Mouse (Mus musculus): ENCODE measurements at regions not wholly inside any gene's neighbourhood (a gene's known extent, or its start where the extent isn't known, plus 50 kb on each side); places are given as distances from the start of the nearest gene placed in this dataset.
A peak's percentile ranks its signal among the peaks of the same experiment; 100 is the strongest.

DNA sequence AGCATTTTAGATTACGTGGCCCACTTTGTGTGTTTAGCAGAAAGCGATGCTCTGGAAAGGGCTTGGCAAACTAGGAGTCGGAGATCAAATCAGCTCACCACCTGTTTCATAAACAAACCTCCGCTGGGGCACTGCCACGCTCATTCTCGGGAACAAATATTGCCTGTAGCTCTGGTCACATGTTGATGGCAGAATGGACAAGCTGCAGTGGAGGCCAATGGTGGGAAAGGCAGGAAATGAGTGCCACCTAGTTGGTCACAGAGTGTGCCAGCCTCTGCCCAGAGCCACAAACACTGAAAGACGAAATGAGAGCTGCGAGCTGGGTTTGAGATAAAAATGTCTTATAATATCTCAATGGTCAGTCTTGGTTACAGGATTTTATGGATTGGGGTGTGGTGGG is 259.2 kb upstream of the Csf3r start:
- DNase-seq (ENCODE audit: low read depth), result no peak

DNA sequence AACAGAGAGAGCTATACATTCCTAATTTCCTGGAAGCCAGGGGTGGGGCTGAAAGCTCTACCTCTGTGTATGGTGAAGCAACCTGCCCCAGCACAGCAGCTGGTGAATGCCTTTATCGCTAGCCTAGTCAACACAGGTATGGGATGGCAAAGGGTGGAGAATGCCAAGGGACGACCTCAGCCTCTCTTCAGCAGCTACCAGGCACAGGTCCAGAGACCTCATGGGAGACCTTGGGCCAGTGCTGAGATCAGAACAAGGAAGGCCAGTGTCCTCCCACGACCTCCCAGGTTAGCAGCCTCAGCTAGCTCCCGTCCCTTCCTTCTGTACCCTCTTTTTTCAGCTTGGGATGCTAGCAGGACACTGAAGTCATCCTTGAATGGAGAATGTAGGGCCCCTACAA is 247.2 kb upstream of the Csf3r start:
- DNase-seq (ENCODE audit: low read depth), result no peak

DNA sequence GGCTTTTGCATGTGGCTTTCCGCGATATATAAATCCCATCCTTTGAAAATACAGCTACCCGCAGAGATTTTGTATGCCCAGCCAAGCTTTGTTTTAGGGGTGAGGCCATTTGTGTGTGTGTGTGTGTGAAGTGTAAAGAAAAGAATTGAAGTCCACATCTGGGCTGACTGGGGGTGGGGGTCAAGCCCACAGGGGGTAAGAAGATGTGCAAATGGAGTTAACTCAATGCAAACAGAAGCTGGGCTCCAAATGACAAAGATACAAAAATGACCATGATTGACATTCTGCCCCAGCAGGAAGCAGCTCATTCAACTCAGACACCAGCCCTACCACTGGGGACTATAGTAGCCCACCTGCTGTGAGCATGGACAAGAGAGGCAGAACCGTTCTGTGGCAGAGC is 244.2 kb upstream of the Csf3r start:
- no peak for DNase-seq (ENCODE audit: low read depth)

DNA sequence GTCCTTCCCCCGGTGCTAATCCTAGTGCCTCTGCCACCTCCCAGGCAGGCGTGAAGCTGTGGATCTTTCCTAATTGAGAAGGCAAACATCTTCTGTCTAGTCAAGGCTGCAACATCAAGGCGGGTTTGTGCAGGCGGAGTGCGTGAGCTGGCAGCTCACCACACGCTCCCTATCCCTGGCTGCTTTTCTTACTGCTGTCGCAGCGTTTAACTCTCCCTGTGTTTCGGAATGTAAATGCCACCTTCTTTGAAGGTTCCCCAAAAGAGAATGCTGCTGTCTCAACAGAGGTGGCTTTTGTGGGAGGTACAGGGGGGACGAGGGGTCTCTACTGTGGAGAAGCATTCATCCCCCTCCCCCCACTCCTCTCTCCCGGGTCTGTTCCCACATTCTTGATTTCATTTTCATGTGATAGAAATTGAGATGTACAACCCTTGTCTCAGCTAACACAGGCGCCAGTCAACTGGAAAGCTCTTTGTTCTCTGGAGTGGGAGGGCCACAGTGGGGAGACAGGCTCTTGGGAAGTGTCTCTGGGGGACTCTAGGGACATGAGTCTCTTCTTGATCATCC is 243.3 kb upstream of the Csf3r start:
- DNase-seq (ENCODE audit: low read depth), result no peak

DNA sequence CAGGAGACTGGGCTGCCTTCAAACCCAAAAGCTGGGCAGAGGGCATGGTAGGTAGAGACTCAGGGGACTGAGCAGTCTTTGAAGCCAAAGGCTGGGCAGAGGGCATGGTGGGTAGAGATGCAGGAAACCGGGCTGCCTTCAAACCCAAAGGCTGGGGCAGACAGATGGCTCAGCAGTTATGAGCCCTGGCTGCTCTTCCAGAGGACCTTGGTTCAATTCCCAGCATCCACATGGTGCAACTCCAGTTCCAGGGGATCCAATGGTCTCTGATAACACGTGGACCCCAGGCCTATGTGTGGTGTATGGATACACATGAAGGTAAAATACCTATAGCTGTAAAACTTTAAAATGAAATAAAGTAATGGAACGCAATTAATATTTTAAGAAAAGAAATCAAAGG is 242.0 kb upstream of the Csf3r start:
- DNase-seq (ENCODE audit: low read depth), result no peak

DNA sequence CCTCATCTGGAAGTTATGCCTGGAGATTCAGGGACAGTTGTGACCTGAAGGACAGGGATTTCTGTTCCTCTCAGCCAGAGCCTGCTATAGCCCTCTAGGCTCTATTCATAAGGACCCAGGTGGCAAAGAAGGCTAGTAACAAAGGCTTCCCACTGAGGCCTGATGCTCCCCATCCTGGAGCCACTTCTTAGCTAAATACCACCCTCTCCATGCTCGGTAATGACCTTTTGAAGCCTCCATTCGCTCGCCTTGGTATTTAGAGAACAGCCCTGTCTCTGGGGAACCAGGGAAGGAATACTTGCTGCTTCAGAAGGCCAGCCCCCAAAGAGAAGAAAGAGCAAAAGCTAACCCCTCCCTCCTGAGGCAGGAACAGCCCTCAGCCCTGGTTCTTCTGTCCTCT is 238.3 kb upstream of the Csf3r start:
- no peak for DNase-seq (ENCODE audit: low read depth)

DNA sequence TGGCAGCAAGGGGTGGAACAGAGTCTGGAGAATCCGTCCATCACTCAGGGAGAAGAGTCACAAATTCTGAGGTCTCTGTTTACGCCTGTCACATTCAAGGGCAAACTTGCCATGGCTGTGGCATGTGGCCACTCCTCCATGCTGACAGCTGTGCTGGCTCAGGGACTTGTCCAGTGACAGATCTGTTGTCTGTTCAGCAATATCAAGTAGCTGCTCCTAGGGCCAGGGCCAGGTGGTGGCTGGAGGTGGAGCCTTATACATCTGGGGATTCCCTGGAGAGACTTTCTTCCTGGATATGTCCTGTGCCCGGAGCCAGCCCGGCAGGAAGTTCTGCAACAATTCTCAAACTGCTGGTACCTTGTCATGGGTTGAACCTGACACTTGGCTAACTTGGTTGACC is 229.7 kb upstream of the Csf3r start:
- DNase-seq (ENCODE audit: low read depth), result no peak

DNA sequence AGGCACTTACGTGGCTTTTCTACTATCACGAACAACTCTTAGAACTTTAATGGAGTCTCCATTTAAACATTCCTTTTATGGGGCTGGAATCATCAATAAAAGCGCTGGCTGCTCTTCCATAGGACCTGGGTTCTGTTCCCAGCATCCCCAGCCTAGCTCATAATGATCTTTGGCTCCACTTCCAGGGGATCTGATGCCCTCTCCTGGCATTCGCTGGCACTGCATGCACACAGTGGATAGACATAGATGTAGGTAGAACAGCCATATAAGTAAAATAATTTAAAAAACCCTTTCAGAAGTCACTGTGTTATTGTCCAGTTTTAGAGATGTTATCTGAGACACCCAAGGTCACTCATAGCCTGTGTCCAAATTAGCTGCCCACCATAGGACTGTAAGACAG is 216.4 kb upstream of the Csf3r start:
- no peak for DNase-seq (ENCODE audit: low read depth)

DNA sequence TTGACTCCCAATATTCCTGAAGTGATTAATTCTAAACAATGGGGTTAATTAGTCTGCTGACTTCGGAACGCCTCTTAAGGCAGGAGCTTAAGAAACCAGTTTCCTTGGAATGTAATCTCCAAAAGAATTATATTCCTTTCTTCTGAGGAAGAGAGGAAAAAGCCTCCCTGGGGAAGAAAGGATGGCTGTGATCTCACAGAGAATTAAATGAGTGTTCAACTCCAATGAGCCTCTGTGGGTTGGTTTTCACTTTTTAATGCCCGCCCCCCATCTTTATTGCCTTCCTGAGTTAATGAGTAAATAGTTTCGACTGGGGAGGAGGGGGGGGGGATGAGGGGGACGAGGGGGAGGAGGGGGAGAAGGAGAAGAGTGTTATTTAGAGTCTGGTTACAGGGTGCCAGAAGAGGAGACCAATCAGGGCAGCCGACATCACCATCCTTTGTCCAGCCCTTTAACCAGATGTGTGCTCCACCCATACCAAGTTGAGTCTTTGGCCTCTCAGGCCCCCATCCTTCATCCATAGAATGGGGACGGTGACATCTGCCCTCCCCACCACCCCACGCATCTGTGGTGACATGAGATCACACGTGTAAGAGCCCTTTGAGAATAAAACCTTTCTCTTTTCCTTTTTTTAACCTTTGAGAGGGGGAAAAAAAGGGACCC is 214.8 kb upstream of the Csf3r start:
- DNase-seq (ENCODE audit: low read depth), result no peak

DNA sequence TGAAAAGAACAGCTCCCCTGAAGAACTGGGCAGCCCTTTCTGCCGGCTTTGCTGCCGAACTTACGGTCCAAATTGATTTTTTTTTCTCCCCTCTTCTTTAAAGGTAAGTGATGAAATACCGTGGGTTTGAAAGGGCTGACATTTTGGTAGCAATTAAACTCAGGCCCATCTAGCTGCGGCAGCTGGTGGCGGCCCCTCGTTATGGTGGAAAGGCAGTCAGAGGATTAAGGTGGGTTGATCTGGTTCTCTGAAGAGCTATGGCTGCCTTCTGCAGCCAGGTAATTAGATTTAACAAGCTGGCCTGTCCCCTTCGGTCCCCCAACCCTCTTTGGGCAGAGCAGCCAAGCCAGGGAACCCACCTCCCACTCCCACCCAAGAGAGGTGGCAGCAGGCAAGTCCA is 214.1 kb upstream of the Csf3r start:
- DNase-seq (ENCODE audit: low read depth), result no peak

DNA sequence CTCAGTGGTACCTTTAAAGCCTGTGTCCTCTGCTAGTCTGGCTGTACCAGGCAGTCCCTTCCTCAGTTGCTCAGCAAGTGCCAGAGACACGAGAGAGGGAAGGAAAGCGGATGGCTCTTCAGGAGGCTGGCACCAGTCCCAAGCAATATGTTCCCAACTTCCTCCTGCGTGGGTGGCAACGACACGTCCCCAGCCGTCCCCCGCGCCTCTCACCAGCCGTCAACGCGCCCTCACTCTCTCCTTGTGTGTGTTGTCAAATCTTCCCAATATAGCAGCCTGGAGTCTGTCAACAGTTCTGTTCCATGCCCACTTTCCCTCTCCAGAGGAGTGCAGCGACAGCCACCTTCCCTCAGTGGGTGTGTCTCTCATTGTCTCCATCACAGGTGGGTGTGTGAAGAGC is 210.0 kb upstream of the Csf3r start:
- no peak for DNase-seq (ENCODE audit: low read depth)

DNA sequence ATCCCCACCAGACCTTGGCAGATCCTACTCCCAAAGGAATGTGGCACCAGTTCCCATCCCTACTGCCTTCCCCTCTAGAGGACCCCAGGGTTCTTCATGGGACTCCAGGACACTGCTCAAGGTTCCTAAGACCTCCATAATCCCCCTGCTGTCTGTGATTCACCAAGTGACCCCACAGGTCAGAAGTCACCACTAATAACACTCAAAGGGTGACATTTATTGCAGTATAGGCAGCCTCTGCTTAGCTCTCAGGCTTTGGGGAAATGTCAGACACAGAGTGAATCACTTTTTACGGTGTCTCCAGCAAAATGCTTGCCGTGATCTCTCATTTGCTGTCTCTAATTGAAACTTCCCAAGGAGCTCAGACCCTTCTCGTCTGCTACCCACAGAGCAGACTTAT is 209.1 kb upstream of the Csf3r start:
- no peak for DNase-seq (ENCODE audit: low read depth)

DNA sequence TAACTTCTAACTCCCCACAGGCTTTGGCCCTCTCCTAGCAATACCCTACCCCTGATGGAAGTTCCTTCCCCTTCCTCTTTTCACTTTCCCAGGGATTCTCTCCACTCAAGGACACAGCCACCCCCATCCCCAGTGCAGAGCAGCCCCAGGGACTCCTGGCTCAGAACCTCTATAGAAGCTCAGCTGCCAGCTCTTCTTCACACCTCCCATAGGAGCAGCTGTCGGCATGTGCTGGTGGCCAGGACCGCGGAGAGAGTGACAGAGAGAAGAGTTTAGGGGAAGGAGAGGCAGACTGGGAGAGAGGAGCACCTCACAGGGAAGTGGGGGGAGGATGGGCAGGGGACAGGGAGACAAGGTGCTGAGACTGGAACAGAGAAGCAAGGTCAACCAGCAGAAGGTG is 199.8 kb upstream of the Csf3r start:
- no peak for DNase-seq (ENCODE audit: low read depth)

DNA sequence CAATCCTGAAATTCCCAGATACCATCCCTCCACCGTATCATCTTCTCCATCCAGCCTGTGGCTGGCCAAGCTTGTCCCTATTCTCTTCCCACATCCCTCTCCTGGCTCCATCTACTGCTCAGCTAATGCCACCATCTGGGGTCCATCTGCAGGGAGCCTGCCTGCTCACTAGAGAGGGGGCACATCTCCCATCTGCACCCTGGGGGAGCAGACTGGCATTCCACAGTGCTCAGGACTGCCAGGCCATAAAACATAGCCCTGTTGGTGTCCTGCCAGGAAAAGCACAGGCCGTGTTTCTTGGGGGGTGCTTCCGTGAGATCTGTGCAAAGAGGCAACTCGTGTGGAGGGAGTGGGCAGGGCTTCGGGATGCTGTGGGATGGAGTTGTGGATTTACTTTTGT is 197.9 kb upstream of the Csf3r start:
- no peak for DNase-seq (ENCODE audit: low read depth)

DNA sequence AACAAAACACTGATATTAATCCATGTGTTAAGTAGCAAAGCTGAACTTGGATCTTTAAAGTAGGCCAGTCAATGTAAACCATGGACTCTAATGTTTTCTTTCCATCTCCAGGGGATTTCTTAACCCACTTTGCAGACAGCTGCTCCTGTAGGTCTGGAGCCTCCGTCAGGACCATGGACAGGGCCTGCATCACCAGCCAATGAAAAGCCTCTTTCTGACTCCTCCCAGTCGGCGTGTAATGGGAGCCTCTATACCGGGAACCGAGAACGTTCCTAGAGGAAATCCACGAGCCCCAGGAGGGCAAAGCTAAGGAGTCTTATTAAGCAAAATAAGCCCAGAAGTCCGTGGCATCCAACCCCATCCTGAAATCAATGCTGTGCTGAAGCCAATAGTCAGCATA is 189.1 kb upstream of the Csf3r start:
- DNase-seq (ENCODE audit: low read depth), result no peak

DNA sequence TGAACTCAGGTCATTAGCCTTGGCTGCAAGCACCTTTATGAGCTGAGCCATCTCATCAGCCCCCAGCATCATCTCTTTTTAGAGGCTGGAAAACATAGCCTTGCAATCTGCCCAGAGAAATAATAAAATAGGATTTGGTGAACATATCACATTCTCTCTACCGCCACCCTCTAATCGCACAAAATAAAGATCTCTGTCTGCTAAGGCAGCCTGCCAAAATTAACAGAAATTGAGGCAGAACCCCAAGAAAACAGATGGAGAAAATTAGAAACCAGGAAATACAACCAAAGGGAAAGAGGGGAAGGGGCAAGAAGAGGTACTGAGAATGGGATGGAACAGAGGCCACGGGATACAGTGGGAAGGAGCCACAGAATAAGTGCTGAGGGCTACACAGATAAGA is 176.8 kb upstream of the Csf3r start:
- no peak for DNase-seq (ENCODE audit: low read depth)

DNA sequence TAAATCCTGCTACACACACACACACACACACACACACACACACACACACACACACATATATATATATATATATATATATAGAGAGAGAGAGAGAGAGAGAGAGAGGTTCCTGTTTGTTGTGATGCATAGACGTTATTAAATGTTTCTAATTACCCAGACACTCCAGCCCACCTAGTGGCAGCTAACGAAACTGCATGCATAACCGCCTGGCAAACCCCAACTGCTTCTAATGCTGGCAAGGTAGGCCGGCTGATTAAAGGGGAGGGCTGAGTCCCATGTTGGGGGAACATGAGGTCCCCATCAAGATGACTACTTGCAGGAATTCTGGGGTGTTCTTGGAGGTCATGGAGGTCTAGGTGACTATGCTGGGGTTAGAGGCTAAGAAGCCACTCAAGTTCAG is 174.1 kb upstream of the Csf3r start:
- peak; percentile 5 for DNase-seq (ENCODE audit: low read depth)

DNA sequence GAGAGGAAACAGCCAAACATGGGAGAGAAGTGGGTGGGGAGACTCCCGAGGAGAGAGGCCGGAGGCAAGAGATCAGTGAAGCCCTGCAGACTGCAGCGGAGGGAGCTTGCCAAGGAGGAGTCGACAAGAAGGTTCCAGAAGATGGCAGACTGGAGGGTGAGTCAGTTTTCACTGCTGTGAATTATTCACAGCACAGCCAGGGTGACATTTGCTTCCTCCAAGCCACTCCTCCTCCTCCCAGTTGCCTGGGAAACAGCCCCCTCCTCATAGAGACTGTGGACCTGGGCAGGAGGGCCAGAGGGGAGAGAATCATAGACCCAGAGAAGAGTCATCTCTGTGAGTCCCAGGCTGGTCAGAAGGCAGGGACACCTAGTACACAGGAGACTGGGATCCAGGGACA is 171.8 kb upstream of the Csf3r start:
- no peak for DNase-seq (ENCODE audit: low read depth)

DNA sequence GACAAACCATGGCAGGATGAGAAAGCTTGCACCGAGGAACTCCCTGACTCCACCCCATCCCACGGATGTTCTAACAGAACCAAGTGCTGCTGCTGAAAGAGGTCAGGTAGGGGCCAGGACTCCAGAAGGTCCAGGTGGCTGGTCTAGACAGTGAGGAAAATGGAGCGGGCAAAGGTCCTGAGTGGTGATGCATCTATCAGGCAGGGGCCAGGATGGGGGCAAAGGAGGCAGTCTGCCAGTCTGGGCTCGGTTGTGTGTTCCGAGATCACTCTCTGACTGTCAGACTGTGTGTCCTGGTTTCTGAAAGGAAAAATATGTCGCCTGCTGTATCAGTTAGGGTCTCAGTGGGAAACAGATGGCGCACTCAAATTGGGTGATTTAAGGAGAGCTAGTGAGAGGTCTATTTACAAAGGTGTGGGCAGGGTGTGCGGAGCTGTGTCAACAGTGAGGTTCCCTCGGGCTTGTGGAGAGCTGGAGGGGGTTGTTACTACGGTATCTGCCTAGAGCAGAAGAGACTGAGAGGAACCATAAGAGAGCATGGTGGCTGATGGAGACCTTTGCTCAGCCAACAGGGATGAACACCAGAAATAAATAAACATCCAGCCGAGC is 168.3 kb upstream of the Csf3r start:
- no peak for DNase-seq (ENCODE audit: low read depth)

DNA sequence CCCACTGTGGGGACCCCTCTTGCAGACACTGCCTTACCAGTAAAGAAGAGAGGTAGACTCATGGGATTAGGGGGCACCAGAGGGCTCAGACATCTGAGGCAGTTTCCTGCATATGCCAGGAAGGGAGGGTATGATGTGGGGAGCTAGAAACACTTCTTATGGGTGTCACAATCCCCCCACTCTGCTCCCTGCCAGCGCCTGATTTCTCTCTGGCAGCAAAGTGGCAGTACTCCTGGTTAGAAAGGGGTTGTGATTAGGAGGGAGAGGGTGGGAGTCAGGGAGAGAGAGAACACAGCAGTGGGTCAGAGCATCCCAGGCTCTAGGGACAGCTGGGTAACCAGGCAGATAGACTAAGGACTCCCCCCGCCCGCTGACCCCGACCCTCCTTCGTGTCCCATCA is 167.6 kb upstream of the Csf3r start:
- no peak for DNase-seq (ENCODE audit: low read depth)

DNA sequence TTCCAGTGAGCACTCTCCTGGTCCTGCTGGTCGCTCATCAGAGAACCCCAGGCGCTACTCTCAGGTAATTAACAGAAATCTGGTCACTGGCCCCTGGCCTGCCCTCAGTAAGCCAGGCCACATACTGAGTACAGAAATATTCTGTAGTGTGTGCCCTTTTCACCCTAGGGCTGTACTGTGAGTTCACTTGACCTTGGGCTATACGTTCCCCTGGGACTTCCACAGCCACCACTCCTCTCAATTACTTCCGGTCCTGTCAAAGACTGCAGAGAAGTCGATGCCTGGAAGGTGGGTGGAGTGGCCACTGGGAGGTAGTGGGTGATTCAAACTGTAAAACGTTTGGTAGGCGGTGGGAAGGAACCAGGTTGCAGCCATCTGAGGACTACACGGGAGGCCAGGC is 159.3 kb upstream of the Csf3r start:
- no peak for DNase-seq (ENCODE audit: low read depth)

DNA sequence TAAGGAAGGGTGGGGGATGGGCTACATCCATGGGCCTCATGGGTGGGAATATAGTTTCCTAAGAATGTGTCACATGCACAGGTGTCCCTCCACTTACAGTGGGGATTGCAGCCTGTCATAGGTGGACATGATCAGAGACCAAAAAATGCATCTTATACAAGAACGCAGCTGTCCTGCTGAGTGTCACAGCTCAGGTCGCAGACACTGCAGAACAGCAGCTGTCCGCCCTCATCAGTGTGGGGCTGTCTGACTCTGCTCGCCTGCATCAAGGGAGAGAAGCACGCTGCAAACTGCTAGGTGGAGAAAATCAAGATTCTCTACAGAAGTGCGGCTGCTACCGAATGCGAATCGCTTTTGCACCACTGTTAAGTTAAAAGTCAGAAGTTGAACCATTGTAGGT is 158.6 kb upstream of the Csf3r start:
- no peak for DNase-seq (ENCODE audit: low read depth)

DNA sequence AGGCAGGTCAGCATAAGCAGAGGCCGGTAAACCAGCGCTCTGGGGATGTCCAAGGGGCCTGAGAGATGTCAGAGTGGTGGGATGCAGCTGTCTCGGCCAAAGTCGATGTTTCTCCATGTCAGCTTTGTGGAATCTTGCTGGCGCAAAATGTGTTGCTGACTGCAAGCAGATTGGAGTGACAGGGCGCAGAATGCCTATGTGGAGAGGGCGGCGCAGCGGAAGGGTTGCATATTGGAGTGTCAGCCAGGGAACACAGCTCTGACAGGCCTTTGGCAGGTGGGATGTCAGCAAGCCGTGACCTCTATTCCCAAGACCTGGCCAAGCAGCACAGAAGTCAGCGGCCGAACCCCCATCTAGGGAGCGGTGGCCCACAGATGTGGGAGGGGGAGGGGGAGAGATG is 153.1 kb upstream of the Csf3r start:
- no peak for DNase-seq (ENCODE audit: low read depth)

DNA sequence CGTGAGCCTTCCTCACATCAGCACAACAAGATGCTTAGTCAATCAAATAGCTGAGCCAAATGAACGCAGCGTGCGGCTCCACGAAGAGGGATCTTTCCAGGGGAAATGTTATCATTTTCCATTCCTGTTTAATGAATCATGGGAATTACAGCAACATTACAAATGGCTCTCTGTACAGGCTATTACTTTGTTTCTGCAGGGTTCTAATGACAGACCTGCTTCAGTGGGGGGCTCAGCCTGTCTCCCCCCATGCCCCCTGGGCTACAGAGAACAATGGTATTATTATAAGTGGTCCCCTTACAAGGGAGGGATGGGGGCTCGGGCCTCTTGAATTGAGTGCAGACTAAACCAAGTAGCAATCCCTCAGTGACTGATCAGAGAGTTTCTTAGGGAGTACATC is 144.3 kb upstream of the Csf3r start:
- no peak for DNase-seq (ENCODE audit: low read depth)
